Mouse (Mus musculus): ENCODE data around the gene Fkbp3. TPM values are rescaled to one million over a fixed set of nuclear protein-coding genes. Genes with fewer than 3 reads are reported as not detected.
"Not testable (repeated sequence)": the region's sequence is repeated elsewhere in the genome, so short reads cannot be mapped to it uniquely, and the experiment has no call there.

The Fkbp3 gene
- 505 and 538 TPM in 2 replicates for polyA plus RNA-seq (2016; fragmentation: Nextera tagmentation; extraction: Ambion mirVana)

DNA sequence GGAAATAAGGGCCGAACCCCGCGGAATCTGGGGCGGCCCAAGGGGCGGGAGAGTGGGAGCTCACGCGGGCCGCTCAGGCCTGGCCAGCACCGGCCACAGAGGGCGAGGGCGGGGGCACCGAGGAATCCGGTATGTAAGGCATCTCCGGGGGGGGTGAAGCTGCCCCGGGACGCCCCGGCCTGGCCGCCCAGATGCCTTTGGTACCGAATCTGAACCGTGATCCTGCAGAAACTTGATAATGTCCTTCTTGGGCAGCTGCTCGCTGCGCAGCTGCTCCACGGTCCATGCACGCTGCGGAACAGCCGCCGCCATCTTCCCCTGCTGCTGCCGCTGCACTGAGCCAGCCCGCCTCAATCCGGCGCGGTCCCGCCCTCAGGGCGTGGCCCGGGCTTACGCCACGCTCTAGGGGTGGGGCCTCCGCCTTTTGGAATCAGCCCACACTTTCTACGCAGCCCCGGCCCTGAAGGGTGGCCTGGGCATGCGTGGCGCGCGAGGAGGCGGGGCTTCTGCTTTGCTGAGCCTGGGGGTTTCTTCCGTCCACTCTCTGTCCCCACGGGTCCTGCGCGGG lies at the start of gene Fkbp3:
Gene Fkbp3 (minus strand): TSS at position 397 of the 568 bp plus-strand sequence.
- H3K27me3 ChIP-seq, result no peaks in the 10 kb centered on the region
- under 1% methylated on average over 49 of the region's 49 CpGs for WGBS
- ATAC-seq (ENCODE audit: insufficient number of reproducible peaks, insufficient read depth, low FRiP score, low TSS enrichment), result peak; percentile 99
- peak within 1 kb of the TSS; percentile 92 for H3K27ac ChIP-seq
- H3K4me2 ChIP-seq (replicated peaks), result peak within 1 kb of the TSS; percentile 85
- H3K9ac ChIP-seq, result peak within 1 kb of the TSS; percentile 93
- H3K4me3 ChIP-seq, result peak within 1 kb of the TSS; percentile 85
- H3K36me3 ChIP-seq, result 0 out of 2 replicates have a peak, but pooled peaks cover 8% of the 10 kb centered on the region
- H3K4me1 ChIP-seq, result peaks cover 14% of the 10 kb centered on the region
- H3K9me3 ChIP-seq, result no peaks in the 10 kb centered on the region

DNA sequence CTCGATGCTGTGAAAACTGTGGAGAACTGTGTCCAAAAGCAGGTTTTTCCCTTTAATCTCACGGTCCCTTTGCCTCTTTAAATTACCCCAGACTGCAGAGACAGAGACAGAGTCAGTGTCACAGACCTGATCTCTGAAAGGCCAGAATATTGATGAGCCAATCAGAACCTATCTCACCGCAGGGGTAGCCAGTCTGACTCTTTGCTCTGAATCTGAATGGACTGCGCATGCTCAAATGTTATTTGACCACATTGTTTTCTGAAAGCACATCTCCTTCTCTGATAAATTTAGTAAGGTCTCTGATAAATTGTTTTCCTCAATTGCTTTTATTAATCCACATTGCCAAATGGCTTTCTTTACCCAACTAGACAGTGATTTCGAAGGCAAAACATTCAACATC lies 45.6 kb upstream of the Fkbp3 start:
- Histone ChIP-seq H3K4me3 (no peak overlapping the region), H3K27ac (no peak overlapping the region), H3K9ac (no peak overlapping the region), H3K27me3 (no peaks in the 10 kb centered on the region), H3K36me3 (peaks cover 50% of the 10 kb centered on the region), H3K9me3 (no peaks in the 10 kb centered on the region), H3K4me1 (no peaks in the 10 kb centered on the region), H3K4me2 (replicated peaks) (no peak overlapping the region)
- ATAC-seq (ENCODE audit: insufficient number of reproducible peaks, insufficient read depth, low FRiP score, low TSS enrichment), result no peak
- WGBS, result 89% methylated on average over 5 of the region's 5 CpGs

DNA sequence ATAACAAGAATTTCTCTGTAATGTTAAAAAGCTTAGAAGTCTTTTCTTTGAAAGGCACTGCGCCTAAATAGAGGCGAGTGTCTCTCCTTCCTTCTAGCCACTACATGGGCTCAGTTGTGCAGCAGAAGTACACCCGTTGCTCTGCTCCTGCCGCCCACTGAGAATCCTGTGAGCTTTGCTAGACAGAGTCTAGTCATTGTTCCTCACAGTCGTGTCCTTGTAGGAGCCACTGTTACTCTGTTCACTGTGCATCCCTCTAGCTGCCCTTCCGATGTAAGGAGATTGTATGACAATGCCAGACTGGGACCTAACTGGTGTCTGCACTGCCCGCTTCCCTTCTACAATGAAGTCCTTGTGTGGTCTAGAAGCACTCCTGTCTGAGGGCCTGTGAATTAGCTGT lies 45.2 kb upstream of the Fkbp3 start:
- H3K4me3 ChIP-seq, result no peak overlapping the region
- no peak for ATAC-seq (ENCODE audit: insufficient number of reproducible peaks, insufficient read depth, low FRiP score, low TSS enrichment)
- no peak overlapping the region for H3K9ac ChIP-seq
- WGBS, result 85% methylated on average over 7 of the region's 7 CpGs
- no peaks in the 10 kb centered on the region for H3K9me3 ChIP-seq
- H3K27me3 ChIP-seq, result no peaks in the 10 kb centered on the region
- no peak overlapping the region for H3K4me2 ChIP-seq (replicated peaks)
- H3K36me3 ChIP-seq, result peaks cover 53% of the 10 kb centered on the region
- no peaks in the 10 kb centered on the region for H3K4me1 ChIP-seq
- no peak overlapping the region for H3K27ac ChIP-seq

DNA sequence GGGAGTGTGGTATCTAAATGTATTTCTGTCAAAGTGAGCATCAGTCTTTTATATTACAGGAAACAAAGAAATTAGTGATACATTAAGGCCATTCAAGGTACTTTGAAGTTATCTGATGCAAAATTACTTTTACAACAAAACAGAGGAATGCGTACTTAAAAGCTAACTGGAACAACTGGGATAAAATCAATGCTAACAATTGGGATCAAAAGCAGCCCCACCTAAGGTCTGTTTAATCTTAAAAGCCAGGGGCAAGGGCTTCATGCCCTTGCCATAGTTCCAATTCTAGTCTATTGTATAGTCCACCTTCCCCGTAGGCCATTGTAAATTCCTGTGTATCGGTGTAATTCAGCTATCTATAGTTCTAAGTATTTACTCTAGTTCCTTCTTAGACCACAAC lies 41.2 kb upstream of the Fkbp3 start:
- H3K27ac ChIP-seq; H3K9me3 ChIP-seq; H3K9ac ChIP-seq; H3K4me1 ChIP-seq; H3K4me2 ChIP-seq (replicated peaks); H3K4me3 ChIP-seq; ATAC-seq (ENCODE audit: insufficient number of reproducible peaks, insufficient read depth, low FRiP score, low TSS enrichment); H3K27me3 ChIP-seq: not testable (repeated sequence)
- H3K36me3 ChIP-seq, result peaks cover 50% of the 10 kb centered on the region
- WGBS, result 91% methylated on average over 3 of the region's 3 CpGs

DNA sequence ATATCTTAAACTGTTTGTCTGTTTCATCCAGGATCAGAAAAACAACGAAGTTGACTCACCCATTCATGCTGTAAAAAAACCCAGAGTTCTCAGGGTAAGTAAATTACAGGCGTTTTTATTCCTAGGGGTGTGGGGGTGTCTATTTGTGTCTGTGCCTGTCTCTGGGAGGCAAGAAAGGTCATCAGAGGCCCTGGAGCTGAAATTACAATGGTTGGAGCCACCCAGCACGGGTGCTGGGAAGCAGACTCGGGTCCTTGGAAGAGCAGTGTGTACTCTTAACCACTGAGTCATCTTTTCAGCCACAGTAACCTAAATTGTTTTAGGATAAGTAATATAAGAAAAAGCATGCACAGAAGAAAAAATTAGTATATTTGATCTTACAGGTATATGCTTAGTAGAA lies 40.1 kb upstream of the Fkbp3 start:
- Histone ChIP-seq H3K9ac (no peak overlapping the region), H3K4me3 (no peak overlapping the region), H3K27ac (no peak overlapping the region), H3K9me3 (no peaks in the 10 kb centered on the region), H3K4me1 (no peaks in the 10 kb centered on the region), H3K27me3 (no peaks in the 10 kb centered on the region), H3K4me2 (replicated peaks) (no peak overlapping the region), H3K36me3 (peaks cover 49% of the 10 kb centered on the region)
- WGBS, result 90% methylated on average over 4 of the region's 4 CpGs
- no peak for ATAC-seq (ENCODE audit: insufficient number of reproducible peaks, insufficient read depth, low FRiP score, low TSS enrichment)

DNA sequence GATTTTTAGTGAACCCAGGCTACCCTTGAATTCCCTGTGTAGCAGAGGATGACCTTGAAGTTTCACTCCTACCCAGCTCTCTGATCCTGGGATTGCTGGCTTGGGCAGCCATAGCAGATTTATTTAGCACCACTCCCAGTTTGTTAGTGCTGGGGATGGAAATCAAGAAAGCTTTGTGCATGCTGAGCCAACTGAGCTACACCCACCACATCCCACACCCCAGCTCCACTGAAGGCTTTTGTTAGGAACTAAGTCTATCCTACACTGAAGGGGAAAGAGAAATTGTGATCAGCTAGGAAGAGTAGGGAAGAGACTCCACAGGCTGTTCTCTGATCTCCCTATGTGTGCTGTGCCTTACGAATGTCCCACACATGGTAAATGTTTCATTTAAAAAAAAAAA lies 39.0 kb upstream of the Fkbp3 start:
- peaks cover 52% of the 10 kb centered on the region for H3K36me3 ChIP-seq
- 82% methylated on average over 1 of the region's 1 CpGs for WGBS

DNA sequence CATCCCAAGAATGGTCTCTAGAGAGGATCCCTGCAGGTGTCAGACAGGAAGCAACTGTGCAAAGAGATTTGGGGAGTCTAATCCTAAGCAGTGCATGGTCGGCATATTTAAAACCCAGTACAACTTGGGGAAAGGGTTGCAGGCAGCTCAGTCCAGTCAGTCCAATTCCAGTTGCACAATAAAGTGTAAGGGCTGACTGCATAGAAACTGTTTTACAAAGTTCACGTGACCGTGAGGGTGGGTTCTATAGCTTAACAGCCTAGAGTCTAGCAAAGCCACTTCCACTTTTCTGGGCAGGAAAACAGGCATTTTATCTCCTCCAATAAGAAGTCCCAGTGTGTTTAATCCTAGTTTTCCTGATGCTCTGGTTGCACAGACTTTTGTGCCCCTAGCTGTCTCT lies 37.7 kb upstream of the Fkbp3 start:
- ATAC-seq (ENCODE audit: insufficient number of reproducible peaks, insufficient read depth, low FRiP score, low TSS enrichment), result no peak
- Histone ChIP-seq H3K4me3 (no peak overlapping the region), H3K36me3 (peaks cover 49% of the 10 kb centered on the region), H3K27ac (no peak overlapping the region), H3K4me1 (no peaks in the 10 kb centered on the region), H3K9ac (no peak overlapping the region), H3K4me2 (replicated peaks) (no peak overlapping the region), H3K9me3 (no peaks in the 10 kb centered on the region), H3K27me3 (no peaks in the 10 kb centered on the region)
- WGBS, result 87% methylated on average over 3 of the region's 3 CpGs

More for the DNA sequence above, 39.0 kb upstream of the Fkbp3 start:
- H3K27me3 ChIP-seq, result no peaks in the 10 kb centered on the region
- no peak overlapping the region for H3K27ac ChIP-seq
- H3K9ac ChIP-seq, result no peak overlapping the region
- ATAC-seq (ENCODE audit: insufficient number of reproducible peaks, insufficient read depth, low FRiP score, low TSS enrichment), result no peak
- no peak overlapping the region for H3K4me3 ChIP-seq
- no peak overlapping the region for H3K4me2 ChIP-seq (replicated peaks)
- no peaks in the 10 kb centered on the region for H3K9me3 ChIP-seq
- no peaks in the 10 kb centered on the region for H3K4me1 ChIP-seq

DNA sequence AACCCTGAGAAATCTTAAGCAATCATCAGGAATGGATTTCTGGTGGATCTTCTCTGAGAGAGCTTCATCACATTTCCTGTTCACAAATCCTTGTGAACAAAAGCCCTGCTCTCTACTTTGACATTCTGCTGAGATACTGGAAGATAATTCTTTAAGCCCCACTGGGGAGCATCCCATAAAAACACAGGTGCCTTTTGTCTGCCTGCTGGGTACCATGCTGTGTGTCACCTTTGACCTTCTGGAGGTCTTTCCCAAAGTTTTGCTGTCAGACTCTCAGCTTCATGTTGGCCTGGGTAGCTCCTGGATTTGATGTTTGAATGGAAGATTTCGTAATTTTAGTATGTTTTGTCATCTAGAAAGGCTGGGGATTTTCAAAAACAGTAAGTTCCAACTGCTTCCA lies 34.9 kb upstream of the Fkbp3 start:
- Histone ChIP-seq H3K27ac (no peak overlapping the region), H3K4me2 (replicated peaks) (no peak overlapping the region), H3K4me3 (no peak overlapping the region), H3K9me3 (no peaks in the 10 kb centered on the region), H3K36me3 (peaks cover 52% of the 10 kb centered on the region), H3K4me1 (no peaks in the 10 kb centered on the region), H3K9ac (no peak overlapping the region), H3K27me3 (no peaks in the 10 kb centered on the region)
- no peak for ATAC-seq (ENCODE audit: insufficient number of reproducible peaks, insufficient read depth, low FRiP score, low TSS enrichment)
- WGBS, result 87% methylated on average over 1 of the region's 1 CpGs

DNA sequence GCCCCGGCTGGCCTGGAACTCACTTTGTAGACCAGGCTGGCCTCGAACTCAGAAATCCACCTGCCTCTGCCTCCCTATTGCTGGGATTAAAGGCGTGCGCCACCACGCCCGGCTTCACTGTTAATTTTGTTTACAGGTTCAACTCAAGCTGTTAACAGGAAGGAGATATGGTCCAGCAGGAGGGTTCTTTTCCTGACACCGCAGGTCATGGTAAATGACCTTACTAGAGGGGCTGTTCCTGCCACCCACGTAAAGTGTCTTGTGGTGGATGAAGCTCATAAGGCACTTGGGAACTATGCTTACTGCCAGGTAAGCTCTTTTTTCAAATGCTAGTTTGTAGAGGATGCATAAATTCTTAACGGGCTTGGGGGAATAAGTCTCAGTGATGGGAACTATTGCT lies 3.1 kb upstream of the Fkbp3 start:
- H3K9ac ChIP-seq, result 0 out of 2 replicates have a peak overlapping the region, but pooled peaks have one; percentile 86
- H3K4me2 ChIP-seq (replicated peaks), result peak overlapping the region; percentile 85
- H3K4me1 ChIP-seq, result peaks cover 14% of the 10 kb centered on the region

DNA sequence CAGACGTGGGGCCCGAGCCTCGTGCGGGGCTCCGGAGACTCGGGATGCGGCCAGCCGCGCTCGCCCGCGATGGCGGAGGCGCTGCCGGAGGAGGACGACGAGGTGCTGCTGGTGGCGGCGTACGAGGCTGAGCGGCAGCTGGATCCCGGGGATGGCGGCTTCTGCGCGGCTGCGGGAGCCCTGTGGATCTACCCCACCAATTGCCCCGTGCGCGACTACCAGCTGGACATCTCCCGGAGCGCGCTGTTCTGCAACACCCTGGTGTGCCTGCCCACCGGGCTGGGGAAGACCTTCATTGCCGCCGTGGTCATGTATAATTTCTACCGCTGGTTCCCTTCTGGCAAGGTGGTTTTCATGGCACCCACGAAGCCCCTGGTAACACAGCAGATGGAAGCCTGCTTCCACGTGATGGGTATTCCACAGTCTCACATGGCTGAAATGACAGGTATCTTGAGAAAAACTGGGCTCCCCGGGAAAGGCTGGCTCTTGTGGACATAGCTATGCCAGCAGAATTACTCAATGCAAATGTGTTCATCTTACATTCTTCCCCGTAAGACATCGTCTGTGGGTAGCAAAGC lies 2.0 kb upstream of the Fkbp3 start:
- Histone ChIP-seq H3K4me1 (peaks cover 14% of the 10 kb centered on the region), H3K4me2 (replicated peaks) (peak overlapping the region; percentile 85), H3K9ac (peak overlapping the region; percentile 86), H3K9me3 (no peaks in the 10 kb centered on the region), H3K4me3 (peak overlapping the region; percentile 85), H3K27me3 (no peaks in the 10 kb centered on the region), H3K27ac (peak overlapping the region; percentile 91), H3K36me3 (peaks cover 6% of the 10 kb centered on the region; the same call in 1 of the 2 replicates)
- ATAC-seq (ENCODE audit: insufficient number of reproducible peaks, insufficient read depth, low FRiP score, low TSS enrichment), result no peak
- under 1% methylated on average over 41 of the region's 41 CpGs for WGBS

More for the DNA sequence above, 3.1 kb upstream of the Fkbp3 start:
- no peak for ATAC-seq (ENCODE audit: insufficient number of reproducible peaks, insufficient read depth, low FRiP score, low TSS enrichment)
- WGBS, result 79% methylated on average over 9 of the region's 9 CpGs
- Histone ChIP-seq H3K4me3 (peak overlapping the region; percentile 85), H3K9me3 (no peaks in the 10 kb centered on the region), H3K27ac (no peak overlapping the region), H3K36me3 (peaks cover 7% of the 10 kb centered on the region; the same call in 1 of the 2 replicates), H3K27me3 (no peaks in the 10 kb centered on the region)

DNA sequence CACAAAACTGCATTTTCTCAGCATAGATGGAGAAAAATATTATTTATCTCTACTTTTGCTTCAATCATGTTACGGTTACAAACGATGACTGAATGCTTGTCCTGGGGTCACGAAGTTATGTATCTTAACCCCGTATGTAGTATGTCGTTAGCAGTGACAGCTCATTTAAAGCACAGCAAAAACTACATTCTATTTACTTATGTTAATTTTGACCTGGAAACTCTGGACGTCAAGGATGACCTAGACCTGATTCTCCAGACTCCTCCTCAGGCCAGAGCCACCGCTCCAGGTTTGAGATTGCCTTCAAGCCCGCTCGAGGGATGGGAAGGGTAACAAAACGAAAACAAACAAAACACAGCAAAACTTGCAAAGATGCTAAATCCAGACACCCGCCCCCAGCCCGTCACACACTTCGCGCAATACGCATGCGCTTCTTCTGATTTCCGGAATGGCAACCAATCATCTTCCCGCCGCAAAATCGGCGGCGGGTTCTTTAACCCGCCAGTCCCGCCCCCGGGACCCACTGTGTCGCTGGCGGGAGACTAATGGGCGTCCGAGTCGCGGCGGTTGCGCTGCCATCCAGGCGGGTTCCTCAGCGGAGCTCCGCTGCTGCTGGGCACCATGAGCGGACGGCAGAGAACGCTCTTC lies 1.4 kb upstream of the Fkbp3 start, which contains the start of gene Fancm:
Gene Fancm (plus strand): TSS at position 519 of the 648 bp plus-strand sequence.
- H3K27ac ChIP-seq, result peak within 1 kb of the TSS; percentile 91
- peak within 1 kb of the TSS; percentile 85 for H3K4me2 ChIP-seq (replicated peaks)
- peaks cover 14% of the 10 kb centered on the region for H3K4me1 ChIP-seq
- peak within 1 kb of the TSS; percentile 85 for H3K4me3 ChIP-seq
- no peaks in the 10 kb centered on the region for H3K27me3 ChIP-seq
- no peaks in the 10 kb centered on the region for H3K9me3 ChIP-seq
- H3K36me3 ChIP-seq, result peaks cover 2% of the 10 kb centered on the region; the same call in 1 of the 2 replicates
- ATAC-seq (ENCODE audit: insufficient number of reproducible peaks, insufficient read depth, low FRiP score, low TSS enrichment), result no peak
- H3K9ac ChIP-seq, result peak within 1 kb of the TSS; percentile 93
- 2% methylated on average over 39 of the region's 39 CpGs for WGBS

DNA sequence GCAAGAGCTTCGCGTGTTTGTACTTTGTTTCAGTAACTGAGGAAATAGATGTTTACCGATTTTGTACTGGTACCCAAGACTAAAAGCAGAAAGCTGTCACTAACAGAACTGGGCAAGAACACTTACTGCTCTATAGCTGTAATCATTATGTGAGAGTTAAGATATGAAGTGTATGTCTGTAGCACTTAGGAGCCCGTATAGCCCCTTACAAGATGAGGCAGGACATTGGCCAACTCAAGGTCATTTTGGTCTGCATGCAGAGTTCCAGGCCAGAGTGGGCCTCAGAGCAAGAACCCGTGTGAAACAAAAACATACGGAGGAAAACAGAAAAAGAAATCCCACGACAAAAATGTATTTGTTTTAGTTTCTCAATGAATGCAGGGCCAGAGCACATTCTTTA lies 844 bp upstream of the Fkbp3 start:
- H3K4me3 ChIP-seq, result peak overlapping the region; percentile 85
- no peaks in the 10 kb centered on the region for H3K9me3 ChIP-seq
- no peak for ATAC-seq (ENCODE audit: insufficient number of reproducible peaks, insufficient read depth, low FRiP score, low TSS enrichment)
- 40% methylated on average over 7 of the region's 7 CpGs for WGBS
- peaks cover 14% of the 10 kb centered on the region for H3K4me1 ChIP-seq
- H3K4me2 ChIP-seq (replicated peaks), result peak overlapping the region; percentile 85
- H3K36me3 ChIP-seq, result 0 out of 2 replicates have a peak, but pooled peaks cover 2% of the 10 kb centered on the region
- peak overlapping the region; percentile 93; the same call in 1 of the 2 replicates for H3K9ac ChIP-seq
- H3K27me3 ChIP-seq, result no peaks in the 10 kb centered on the region
- H3K27ac ChIP-seq, result 0 out of 2 replicates have a peak overlapping the region, but pooled peaks have one; percentile 91
